Mouse (Mus musculus) ES-E14 (cell line): Measurements from ENCODE around the gene Traf1. TPM values are rescaled to one million over a fixed set of nuclear protein-coding genes. Genes with fewer than 3 reads are reported as not detected.

Experiments used
- DNase-seq: peaks from one replicate; pipeline ENCODE4 v3.0.0-alpha.2; 2013; ENCODE audit warnings: low read depth, low spot score
- H3K27ac ChIP-seq: 2 replicates; pipeline ENCODE4 v1.5.1; 2012; ENCODE audit warnings: low read depth, mild to moderate bottlenecking, low read length, moderate library complexity, mixed read lengths; ENCODE audit not compliant: poor library complexity, insufficient read depth, severe bottlenecking
- H3K36me3 ChIP-seq: 2 replicates; pipeline ENCODE4 v1.6.1; 2012; ENCODE audit warnings: mild to moderate bottlenecking, low read length, moderate library complexity, mixed read lengths; ENCODE audit not compliant: control insufficient read depth, poor library complexity, insufficient read depth, severe bottlenecking
- H3K4me1 ChIP-seq, 2 experiments: fragments of 150-350 bp in 1 of 2; sonication (generic) in 1 of 2; 2 replicates each; pipeline ENCODE4 v1.6.1; 2012; ENCODE audit warnings: low read length in 2 of 2, mild to moderate bottlenecking in 1 of 2, mixed read lengths in 1 of 2; ENCODE audit not compliant: control insufficient read depth in 2 of 2, insufficient read depth in 2 of 2, poor library complexity in 1 of 2
- H3K4me3 ChIP-seq, 2 experiments: fragments of 150-350 bp in 1 of 2; sonication (generic) in 1 of 2; 2 replicates each; pipeline ENCODE4 v1.5.1; 2012; ENCODE audit warnings: low read length in 2 of 2, low read depth in 1 of 2, mild to moderate bottlenecking in 1 of 2, mixed read lengths in 1 of 2; ENCODE audit not compliant: insufficient read depth in 1 of 2, poor library complexity in 1 of 2, severe bottlenecking in 1 of 2
- H3K9ac ChIP-seq: 2 replicates; pipeline ENCODE4 v1.6.1; 2012; ENCODE audit warnings: low read depth, mild to moderate bottlenecking, low read length, mixed read lengths; ENCODE audit not compliant: poor library complexity, insufficient read depth, severe bottlenecking
- H3K9me3 ChIP-seq: fragments of 150-350 bp; sonication (generic); 2 replicates; pipeline ENCODE4 v1.6.1; 2012; ENCODE audit warnings: low read depth, mild to moderate bottlenecking, low read length; ENCODE audit not compliant: control insufficient read depth, insufficient read depth
- CHD2 ChIP-seq: IDR thresholded peaks from 2 replicates; pipeline ENCODE4 v1.6.1; 2014; ENCODE audit warnings: mild to moderate bottlenecking, low read depth, low read length, inconsistent platforms
- HCFC1 ChIP-seq: IDR thresholded peaks from 2 replicates; pipeline ENCODE4 v1.6.1; 2012; ENCODE audit warnings: low read length, inconsistent platforms, borderline replicate concordance; ENCODE audit not compliant: insufficient read depth
- MAFK ChIP-seq: IDR thresholded peaks from 2 replicates; pipeline ENCODE4 v1.6.1; 2014; ENCODE audit warnings: mild to moderate bottlenecking, low read depth, low read length, inconsistent platforms; ENCODE audit not compliant: insufficient read depth
- ZC3H11A ChIP-seq: IDR thresholded peaks from 2 replicates; pipeline ENCODE4 v1.6.1; 2012; ENCODE audit warnings: low read depth, mild to moderate bottlenecking, inconsistent platforms, low read length, borderline replicate concordance
- ZNF384 ChIP-seq: IDR thresholded peaks from 2 replicates; pipeline ENCODE4 v1.6.1; 2012; ENCODE audit warnings: low read depth, low read length, inconsistent platforms
- in situ Hi-C, 2 experiments: fragments of 600-800 bp; cut with MboI; formaldehyde crosslinking; loops; one replicate each; pipeline ENCODE4 v1.15.1; 2025; ENCODE audit warnings: low sequenced_read_pairs in 2 of 2, inconsistent platforms in 1 of 2; ENCODE audit not compliant: unreplicated experiment in 2 of 2
- total RNA-seq: library from RNA; depleted of rRNA; stranded (reverse); fragments of 300-350 nt; gene quantifications from 2 replicates; pipeline ENCODE4 v1.2.3, GENCODE M21; 2012

Traf1 gene
- total RNA-seq, 1 experiment: 1.3 TPM

DNA sequence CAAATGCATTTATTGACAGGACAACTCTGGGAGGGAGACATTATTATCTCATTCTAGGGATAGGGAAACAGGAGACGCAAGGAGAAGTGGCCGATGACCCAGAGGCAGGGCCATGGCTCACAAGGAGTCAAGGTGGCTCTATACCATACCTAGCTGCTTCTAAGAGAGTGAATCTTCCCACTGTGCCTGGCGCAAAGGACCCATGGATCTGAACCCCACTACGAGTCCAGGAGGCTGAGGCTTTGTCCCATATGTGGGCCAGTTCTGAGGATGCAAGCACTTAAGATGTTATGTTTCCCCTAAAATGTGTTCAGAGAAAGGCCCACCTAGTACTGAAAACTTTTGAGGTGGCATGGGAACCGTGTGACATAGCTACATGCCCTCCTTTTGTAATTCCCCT is 49.7 kb downstream of the Traf1 start:
- no peak for TF ChIP-seq ZC3H11A
- Histone ChIP-seq H3K36me3 (no peaks in the 10 kb centered on the region), H3K4me1 (peaks cover 4 to 12% of the 10 kb centered on the region in 2 experiments; a peak in 3 of 4 replicates), H3K27ac (no peak overlapping the region), H3K9me3 (no peaks in the 10 kb centered on the region), H3K4me3 (no peak overlapping the region), H3K9ac (no peak overlapping the region)
- DNase-seq: no peak
- in situ Hi-C loops: no loop called here

DNA sequence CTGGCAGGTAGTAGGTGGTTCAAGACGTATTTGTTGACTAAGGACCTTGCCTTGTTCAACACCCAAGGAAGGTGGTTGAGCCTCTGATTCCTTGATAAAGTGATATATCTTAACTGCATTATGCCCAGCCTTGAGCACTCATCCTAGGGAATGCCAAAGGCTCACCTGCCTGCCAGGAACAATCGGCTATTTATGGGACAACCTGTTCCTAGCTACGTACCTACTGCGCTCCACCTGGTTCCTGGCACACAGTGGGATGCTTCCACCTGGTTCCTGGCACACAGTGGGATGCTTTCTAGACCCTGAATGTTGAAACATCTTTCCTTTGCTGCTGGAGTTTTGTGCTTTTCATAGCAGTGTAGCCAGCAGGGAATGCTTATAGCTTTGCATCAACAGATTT is 51.9 kb downstream of the Traf1 start:
- no peak overlapping the region for H3K4me3 ChIP-seq
- no peak overlapping the region for H3K27ac ChIP-seq
- H3K36me3 ChIP-seq: no peaks in the 10 kb centered on the region
- in situ Hi-C loops: no loop called here
- no peaks in the 10 kb centered on the region for H3K9me3 ChIP-seq
- TF ChIP-seq ZC3H11A (no peak), MAFK (no peak), CHD2 (no peak)
- H3K4me1 ChIP-seq: peaks cover 4 to 12% of the 10 kb centered on the region in 2 experiments; a peak in 3 of 4 replicates
- DNase-seq: no peak
- no peak overlapping the region for H3K9ac ChIP-seq

DNA sequence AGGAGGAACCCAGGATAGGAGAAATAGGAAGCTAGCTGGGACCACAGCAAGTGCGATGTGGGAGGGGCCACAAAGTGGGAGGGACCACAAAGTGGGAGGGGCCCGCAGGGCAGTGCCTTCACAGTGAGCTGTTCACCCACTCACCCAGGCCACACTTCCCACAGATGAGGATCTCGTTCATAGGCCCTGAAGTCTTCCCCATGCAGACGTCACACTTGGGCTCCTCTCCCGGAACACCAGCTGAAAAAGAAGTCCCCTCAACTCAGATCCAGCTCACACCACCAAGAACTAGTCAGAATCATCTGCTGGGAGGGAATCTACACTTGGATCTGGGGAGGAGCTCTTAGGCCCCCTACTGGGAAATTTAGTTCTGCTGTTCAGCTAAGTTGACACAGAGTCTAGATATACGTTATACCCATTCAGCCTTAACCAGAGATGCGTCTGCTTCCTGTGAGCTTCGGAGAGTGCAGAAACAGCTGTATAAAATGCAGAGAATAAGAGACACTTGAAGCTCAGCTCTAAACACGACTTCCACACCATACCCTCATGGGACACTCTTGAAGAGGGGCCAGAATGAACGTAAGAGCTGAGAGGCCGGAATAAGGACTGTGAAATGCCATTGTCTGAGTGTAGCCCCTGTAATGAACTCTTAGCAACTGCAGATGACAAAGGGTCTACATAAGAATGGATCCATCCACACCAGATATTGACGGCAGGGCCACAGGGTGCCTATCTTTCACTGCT is 54.5 kb downstream of the Traf1 start:
- Histone ChIP-seq H3K36me3 (no peaks in the 10 kb centered on the region), H3K9ac (no peak overlapping the region), H3K4me1 (peaks cover 0 to 7% of the 10 kb centered on the region in 2 experiments; a peak in 1 of 4 replicates), H3K27ac (no peak overlapping the region), H3K9me3 (no peaks in the 10 kb centered on the region), H3K4me3 (no peak overlapping the region)
- TF ChIP-seq MAFK: no peak
- TF ChIP-seq HCFC1: no peak
- TF ChIP-seq ZNF384: no peak
- TF ChIP-seq CHD2: no peak
- TF ChIP-seq ZC3H11A: no peak
- in situ Hi-C loops: no loop called here
- DNase-seq: no peak

DNA sequence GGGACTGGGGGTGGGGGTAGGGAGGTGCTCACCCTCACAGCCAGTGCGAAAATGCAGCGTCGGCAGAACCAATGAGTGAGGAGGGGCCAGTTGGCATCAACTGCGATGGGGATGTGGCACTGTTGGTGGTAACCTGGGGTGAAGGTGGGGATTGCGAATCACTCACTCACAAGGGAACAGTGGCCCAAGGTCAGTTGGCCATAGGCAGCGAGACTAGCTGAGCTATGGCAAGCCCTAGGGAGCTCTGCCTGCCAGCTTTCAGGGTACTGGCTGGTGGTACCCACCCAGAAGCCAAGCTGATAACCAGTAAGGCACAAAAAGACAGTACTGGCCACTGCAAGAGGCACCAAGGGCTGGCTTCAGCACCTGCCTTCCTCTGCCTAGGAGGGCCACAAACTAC is 55.1 kb downstream of the Traf1 start:
- no peak for DNase-seq
- TF ChIP-seq MAFK (no peak), ZNF384 (no peak), CHD2 (no peak), ZC3H11A (no peak), HCFC1 (no peak)
- H3K9me3 ChIP-seq: no peaks in the 10 kb centered on the region
- H3K4me1 ChIP-seq: peaks cover 0 to 7% of the 10 kb centered on the region in 2 experiments; a peak in 1 of 4 replicates
- no peaks in the 10 kb centered on the region for H3K36me3 ChIP-seq
- H3K4me3 ChIP-seq: no peak overlapping the region
- no peak overlapping the region for H3K9ac ChIP-seq
- H3K27ac ChIP-seq: no peak overlapping the region
- in situ Hi-C loops: no loop called here

DNA sequence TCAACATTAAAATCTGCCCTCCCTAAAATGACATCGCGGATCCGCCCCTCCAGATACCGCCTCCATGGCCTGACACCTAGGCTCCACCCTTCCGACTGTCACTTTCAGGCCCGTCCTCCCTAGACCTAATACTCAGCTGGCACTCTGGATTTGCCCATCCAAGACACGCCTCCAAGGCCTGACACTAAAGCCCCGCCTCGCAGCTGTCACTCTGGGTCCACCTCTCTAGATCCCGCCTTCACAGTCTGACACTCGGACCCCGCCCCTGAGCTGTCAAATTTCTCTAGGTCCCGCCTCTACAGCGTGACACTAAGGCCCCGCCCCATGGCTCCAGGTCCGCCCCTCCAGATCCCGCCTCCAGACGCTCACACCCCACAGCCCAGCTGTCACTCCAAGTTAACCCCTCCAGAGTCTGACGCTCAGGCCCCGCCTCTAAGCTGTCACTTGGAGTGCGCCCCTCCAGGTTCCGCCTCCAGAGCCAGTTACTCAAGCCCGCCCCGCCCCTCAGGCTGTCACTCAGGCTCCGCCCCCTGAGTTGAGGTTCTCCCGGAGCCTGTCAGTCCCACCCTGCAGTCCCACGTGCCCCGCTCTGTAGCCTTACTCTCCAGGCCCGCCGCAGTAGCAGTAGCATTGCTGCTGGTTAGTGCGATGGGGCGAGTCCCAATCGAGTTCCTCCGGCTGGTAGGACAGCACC is 56.6 kb downstream of the Traf1 start:
- H3K27ac ChIP-seq: no peak overlapping the region
- H3K9me3 ChIP-seq: no peaks in the 10 kb centered on the region
- H3K36me3 ChIP-seq: no peaks in the 10 kb centered on the region
- 0 out of 4 replicates have a peak overlapping the region, but pooled peaks of 1 of the 2 experiments have one; percentile 23 for H3K4me3 ChIP-seq
- DNase-seq: peak; percentile 98
- H3K9ac ChIP-seq: no peak overlapping the region
- peaks cover 0 to 7% of the 10 kb centered on the region in 2 experiments; a peak in 1 of 4 replicates for H3K4me1 ChIP-seq
- TF ChIP-seq ZNF384: no peak
- no peak for TF ChIP-seq ZC3H11A
- TF ChIP-seq MAFK: no peak
- TF ChIP-seq CHD2: no peak
- no peak for TF ChIP-seq HCFC1
- in situ Hi-C loops: no loop called here
